Mouse (Mus musculus): ENCODE results near the gene Naa80.

GRCm38 (mm10) chr9:107572327-107572662 lies 6.4 kb upstream of the Naa80 start:
- TF ChIP-seq CTCF (IDR thresholded peaks at IDR 0.05; ENCODE audit: low read depth, low read length) (no peak), POLR2A (IDR thresholded peaks at IDR 0.05; ENCODE audit: extremely low read depth, insufficient read depth, low read length) (no peak)
